Mouse (Mus musculus): ENCODE measurements around the gene Cpeb4. TPM values are rescaled to one million over a fixed set of nuclear protein-coding genes. Genes with fewer than 3 reads are reported as not detected.

Gene Cpeb4
- total and polyA plus RNA-seq, 2 experiments: 9.0 to 30.6 TPM

DNA sequence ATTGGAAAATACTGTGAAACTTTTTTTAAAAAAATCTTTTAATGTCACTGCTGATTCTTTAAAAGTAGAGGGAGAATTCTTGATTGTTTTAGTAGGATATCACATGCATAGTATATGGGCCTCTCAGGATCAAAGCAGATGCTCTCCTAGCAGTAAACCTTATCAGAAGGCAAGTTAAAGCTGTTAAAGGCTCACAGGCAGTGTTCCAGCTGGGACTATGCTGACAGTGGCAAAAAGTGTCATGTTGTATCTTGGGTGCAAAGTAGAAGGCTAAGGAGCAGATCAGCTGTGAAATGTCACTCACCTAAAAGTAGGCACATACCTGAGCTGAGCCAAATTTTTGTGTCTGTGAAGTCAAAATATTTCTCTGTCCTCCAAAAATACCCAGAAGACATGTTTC lies 34.5 kb downstream of the Cpeb4 start:
- DNase-seq (ENCODE audit: extremely low read depth, low read depth, low spot score): peak; percentile 78
- Histone ChIP-seq H3K27me3 (ENCODE audit: control insufficient read depth, insufficient read depth, low read length) (no peaks in the 10 kb centered on the region), H3K4me1 (ENCODE audit: control insufficient read depth, insufficient read depth, low read length) (peaks cover 41% of the 10 kb centered on the region), H3K79me2 (ENCODE audit: control insufficient read depth, insufficient read depth, low read length) (peaks cover 6% of the 10 kb centered on the region), H3K9ac (ENCODE audit: low read depth, low read length) (no peak overlapping the region), H3K27ac (replicated peaks; ENCODE audit: insufficient read depth, low read depth, low read length) (no peak overlapping the region; the same call in 1 of the 2 replicates), H3K36me3 (ENCODE audit: control insufficient read depth, insufficient read depth, low read length) (peaks cover 12% of the 10 kb centered on the region), H3K4me3 (ENCODE audit: insufficient read depth, low read depth, low read length) (no peak overlapping the region)
- TF ChIP-seq POLR2A (IDR thresholded peaks at IDR 0.05; ENCODE audit: extremely low read depth, insufficient read depth, low read length) (no peak), CTCF (IDR thresholded peaks at IDR 0.05; ENCODE audit: low read depth, low read length) (no peak)

DNA sequence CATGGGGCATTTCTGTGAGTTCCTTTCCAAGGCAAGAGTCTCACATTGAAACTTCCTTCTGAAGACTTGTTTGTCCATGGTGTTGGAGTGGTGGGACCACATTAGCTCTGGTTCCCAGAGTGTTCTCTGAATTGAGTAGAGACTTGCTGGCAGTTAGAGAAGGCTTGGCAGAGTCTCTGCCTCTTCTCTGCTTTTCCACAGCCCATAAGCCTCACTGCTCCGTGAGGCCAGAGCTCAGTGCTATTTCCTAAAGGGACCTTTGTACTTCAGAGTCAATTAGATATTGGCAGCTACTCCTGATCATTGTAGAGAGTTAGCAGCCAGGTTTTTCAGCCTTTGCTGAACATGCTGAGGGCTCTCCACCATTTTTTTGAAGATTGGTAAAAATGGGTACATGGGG lies 35.6 kb downstream of the Cpeb4 start:
- Histone ChIP-seq H3K9ac (ENCODE audit: low read depth, low read length) (no peak overlapping the region), H3K79me2 (ENCODE audit: control insufficient read depth, insufficient read depth, low read length) (no peaks in the 10 kb centered on the region; the same call in 1 of the 2 replicates), H3K27me3 (ENCODE audit: control insufficient read depth, insufficient read depth, low read length) (no peaks in the 10 kb centered on the region), H3K4me3 (ENCODE audit: insufficient read depth, low read depth, low read length) (no peak overlapping the region), H3K27ac (replicated peaks; ENCODE audit: insufficient read depth, low read depth, low read length) (peak overlapping the region; percentile 22), H3K4me1 (ENCODE audit: control insufficient read depth, insufficient read depth, low read length) (peaks cover 31% of the 10 kb centered on the region; the same call in 1 of the 2 replicates), H3K36me3 (ENCODE audit: control insufficient read depth, insufficient read depth, low read length) (peaks cover 6% of the 10 kb centered on the region)
- peak; percentile 95 for DNase-seq (ENCODE audit: extremely low read depth, low read depth, low spot score)
- WGBS: 22% methylated on average over 1 of the region's 1 CpGs
- TF ChIP-seq CTCF (IDR thresholded peaks at IDR 0.05; ENCODE audit: low read depth, low read length): no peak
- no peak for TF ChIP-seq POLR2A (IDR thresholded peaks at IDR 0.05; ENCODE audit: extremely low read depth, insufficient read depth, low read length)

DNA sequence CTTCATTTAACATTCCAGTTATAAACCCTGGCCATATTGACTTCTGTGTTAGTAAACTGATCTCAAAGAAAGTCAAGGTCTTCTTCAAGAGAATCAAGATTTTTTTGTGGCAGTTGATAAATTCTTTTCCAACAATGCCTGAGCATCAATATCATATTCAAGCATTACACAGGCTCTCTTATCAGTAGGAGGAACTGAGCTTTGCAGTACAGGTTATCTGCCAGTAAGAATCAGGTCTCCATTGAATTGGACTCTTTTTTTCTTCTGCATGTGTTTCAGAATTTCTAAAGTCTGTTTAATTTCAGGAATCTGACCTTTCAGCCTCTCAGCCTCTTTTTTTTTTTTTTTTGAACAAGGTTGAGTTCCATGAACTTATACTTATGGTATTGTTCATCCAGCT lies 40.9 kb downstream of the Cpeb4 start:
- TF ChIP-seq POLR2A (IDR thresholded peaks at IDR 0.05; ENCODE audit: extremely low read depth, insufficient read depth, low read length): no peak
- TF ChIP-seq CTCF (IDR thresholded peaks at IDR 0.05; ENCODE audit: low read depth, low read length): no peak
- Histone ChIP-seq H3K4me3 (ENCODE audit: insufficient read depth, low read depth, low read length) (no peak overlapping the region), H3K4me1 (ENCODE audit: control insufficient read depth, insufficient read depth, low read length) (peaks cover 13% of the 10 kb centered on the region; the same call in 1 of the 2 replicates), H3K9ac (ENCODE audit: low read depth, low read length) (no peak overlapping the region), H3K36me3 (ENCODE audit: control insufficient read depth, insufficient read depth, low read length) (peaks cover 10% of the 10 kb centered on the region), H3K27me3 (ENCODE audit: control insufficient read depth, insufficient read depth, low read length) (no peaks in the 10 kb centered on the region), H3K27ac (replicated peaks; ENCODE audit: insufficient read depth, low read depth, low read length) (no peak overlapping the region), H3K79me2 (ENCODE audit: control insufficient read depth, insufficient read depth, low read length) (peaks cover 4% of the 10 kb centered on the region; the same call in 1 of the 2 replicates)
- no peak for DNase-seq (ENCODE audit: extremely low read depth, low read depth, low spot score)

DNA sequence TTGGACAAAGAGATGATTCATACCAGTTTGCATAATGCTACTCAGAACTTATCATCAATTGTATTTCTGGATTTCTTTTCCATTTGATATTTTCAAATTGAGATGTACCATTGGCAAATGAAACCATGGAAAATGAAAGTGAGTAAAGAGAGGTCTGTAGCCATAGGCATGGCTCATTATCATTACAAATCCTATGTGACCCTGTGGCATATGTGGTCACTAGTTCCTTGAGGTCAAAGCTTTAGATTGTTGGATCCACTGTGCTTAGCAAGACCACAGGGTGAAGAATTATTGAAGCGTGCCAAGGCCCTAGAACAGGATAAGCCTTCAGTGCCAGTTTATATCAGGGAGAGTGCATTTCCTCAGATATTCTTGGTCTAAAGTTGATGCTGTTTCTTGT lies 45.8 kb downstream of the Cpeb4 start:
- 90% methylated on average over 1 of the region's 1 CpGs for WGBS
- TF ChIP-seq CTCF (IDR thresholded peaks at IDR 0.05; ENCODE audit: low read depth, low read length): no peak
- TF ChIP-seq POLR2A (IDR thresholded peaks at IDR 0.05; ENCODE audit: extremely low read depth, insufficient read depth, low read length): no peak
- Histone ChIP-seq H3K27me3 (ENCODE audit: control insufficient read depth, insufficient read depth, low read length) (no peaks in the 10 kb centered on the region), H3K9ac (ENCODE audit: low read depth, low read length) (no peak overlapping the region), H3K27ac (replicated peaks; ENCODE audit: insufficient read depth, low read depth, low read length) (no peak overlapping the region), H3K4me3 (ENCODE audit: insufficient read depth, low read depth, low read length) (no peak overlapping the region), H3K36me3 (ENCODE audit: control insufficient read depth, insufficient read depth, low read length) (peaks cover 25% of the 10 kb centered on the region), H3K79me2 (ENCODE audit: control insufficient read depth, insufficient read depth, low read length) (peaks cover 8% of the 10 kb centered on the region; the same call in 1 of the 2 replicates), H3K4me1 (ENCODE audit: control insufficient read depth, insufficient read depth, low read length) (peaks cover 2% of the 10 kb centered on the region; the same call in 1 of the 2 replicates)
- no peak for DNase-seq (ENCODE audit: extremely low read depth, low read depth, low spot score)

DNA sequence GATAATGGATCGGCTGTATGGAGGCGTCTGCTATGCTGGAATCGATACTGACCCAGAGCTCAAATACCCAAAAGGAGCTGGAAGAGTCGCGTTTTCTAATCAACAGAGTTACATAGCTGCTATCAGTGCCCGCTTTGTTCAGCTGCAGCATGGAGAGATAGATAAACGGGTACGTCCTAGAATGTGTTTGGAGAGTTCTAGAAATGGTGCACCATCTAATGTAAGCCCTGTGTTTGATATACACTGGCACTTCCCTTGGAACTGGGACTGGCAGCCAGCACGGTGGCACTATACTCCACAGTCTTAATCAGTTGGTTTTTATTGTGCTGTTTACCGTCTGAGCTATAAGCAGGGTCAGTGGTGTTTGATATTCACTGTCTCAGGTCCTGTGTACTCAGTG lies 58.0 kb downstream of the Cpeb4 start:
- TF ChIP-seq CTCF (IDR thresholded peaks at IDR 0.05; ENCODE audit: low read depth, low read length) (no peak), POLR2A (IDR thresholded peaks at IDR 0.05; ENCODE audit: extremely low read depth, insufficient read depth, low read length) (no peak)
- no peak for DNase-seq (ENCODE audit: extremely low read depth, low read depth, low spot score)
- no peak overlapping the region for H3K27ac ChIP-seq (replicated peaks; ENCODE audit: insufficient read depth, low read depth, low read length)
- H3K4me3 ChIP-seq (ENCODE audit: insufficient read depth, low read depth, low read length): no peak overlapping the region
- WGBS: 96% methylated on average over 10 of the region's 10 CpGs
- no peaks in the 10 kb centered on the region for H3K79me2 ChIP-seq (ENCODE audit: control insufficient read depth, insufficient read depth, low read length)
- peaks cover 75% of the 10 kb centered on the region for H3K36me3 ChIP-seq (ENCODE audit: control insufficient read depth, insufficient read depth, low read length)
- no peaks in the 10 kb centered on the region for H3K27me3 ChIP-seq (ENCODE audit: control insufficient read depth, insufficient read depth, low read length)
- H3K4me1 ChIP-seq (ENCODE audit: control insufficient read depth, insufficient read depth, low read length): no peaks in the 10 kb centered on the region
- no peak overlapping the region for H3K9ac ChIP-seq (ENCODE audit: low read depth, low read length)

DNA sequence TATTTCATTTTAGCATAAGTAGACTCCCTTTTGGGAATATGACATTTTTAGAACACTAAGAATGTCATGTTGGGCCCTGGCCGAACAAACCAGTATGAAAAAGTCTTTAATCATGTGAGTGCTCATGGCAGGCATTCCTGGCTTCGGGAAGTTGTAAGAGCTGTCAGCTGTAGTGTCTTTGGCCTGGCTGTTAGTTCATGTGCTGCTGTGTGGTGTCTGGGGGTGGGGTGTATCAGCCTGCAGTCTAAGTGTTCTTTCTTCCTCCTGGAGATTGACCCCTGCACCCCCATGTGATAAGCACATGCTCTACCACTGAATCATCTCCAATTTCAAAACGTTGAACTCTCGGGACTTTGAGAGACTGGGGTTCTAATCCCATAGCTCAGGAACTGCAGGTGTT lies 63.6 kb downstream of the Cpeb4 start:
- Histone ChIP-seq H3K9ac (ENCODE audit: low read depth, low read length) (no peak overlapping the region), H3K27ac (replicated peaks; ENCODE audit: insufficient read depth, low read depth, low read length) (no peak overlapping the region), H3K4me3 (ENCODE audit: insufficient read depth, low read depth, low read length) (no peak overlapping the region), H3K79me2 (ENCODE audit: control insufficient read depth, insufficient read depth, low read length) (no peaks in the 10 kb centered on the region), H3K36me3 (ENCODE audit: control insufficient read depth, insufficient read depth, low read length) (peaks cover 35% of the 10 kb centered on the region), H3K4me1 (ENCODE audit: control insufficient read depth, insufficient read depth, low read length) (no peaks in the 10 kb centered on the region), H3K27me3 (ENCODE audit: control insufficient read depth, insufficient read depth, low read length) (no peaks in the 10 kb centered on the region)
- TF ChIP-seq POLR2A (IDR thresholded peaks at IDR 0.05; ENCODE audit: extremely low read depth, insufficient read depth, low read length) (no peak), CTCF (IDR thresholded peaks at IDR 0.05; ENCODE audit: low read depth, low read length) (no peak)
- DNase-seq (ENCODE audit: extremely low read depth, low read depth, low spot score): peak; percentile 35
- 40% methylated on average over 4 of the region's 4 CpGs for WGBS
